Mouse (Mus musculus) fibroblast of lung, adult 2 months (primary cell): Measurements from ENCODE around the gene Gdap1l1.
"Not testable (repeated sequence)": the region's sequence is repeated elsewhere in the genome, so short reads cannot be mapped to it uniquely, and the experiment has no call there.

Source experiments
- DNase-seq: peaks from one replicate; pipeline ENCODE4 v3.0.0-alpha.2; 2011; ENCODE audit warnings: low read depth

Gdap1l1 gene

GRCm38 (mm10) chr2:163422895-163423660 lies 15.2 kb upstream of the Gdap1l1 start:
- DNase-seq: no peak

- no peak for DNase-seq
These were observed 13.7 kb upstream of the Gdap1l1 start, which contains the start of gene Oser1 for GRCm38 (mm10) chr2:163424597-163424996. Oser1 (minus strand) TSS chr2:163424697.

GRCm38 (mm10) chr2:163428346-163429011 lies 9.8 kb upstream of the Gdap1l1 start:
- no peak for DNase-seq

GRCm38 (mm10) chr2:163431289-163431688 lies 7.0 kb upstream of the Gdap1l1 start:
- DNase-seq: no peak

GRCm38 (mm10) chr2:163433971-163434370 lies 4.3 kb upstream of the Gdap1l1 start:
- no peak for DNase-seq

- no peak for DNase-seq
These were observed 476 bp upstream of the Gdap1l1 start for GRCm38 (mm10) chr2:163437800-163438199.

- no peak for DNase-seq
These were observed 559 bp downstream of the Gdap1l1 start for GRCm38 (mm10) chr2:163438619-163439451.

GRCm38 (mm10) chr2:163439488-163439887 lies 1.2 kb downstream of the Gdap1l1 start:
- no peak for DNase-seq

- no peak for DNase-seq
These were observed 5.3 kb downstream of the Gdap1l1 start for GRCm38 (mm10) chr2:163443543-163443942.

- no peak for DNase-seq
These were observed 5.7 kb downstream of the Gdap1l1 start for GRCm38 (mm10) chr2:163444017-163444416.

- no peak for DNase-seq
These were observed 9.1 kb downstream of the Gdap1l1 start for GRCm38 (mm10) chr2:163447375-163447774.

GRCm38 (mm10) chr2:163449276-163449675 lies 11.0 kb downstream of the Gdap1l1 start:
- DNase-seq: no peak

GRCm38 (mm10) chr2:163450668-163451295 lies 12.5 kb downstream of the Gdap1l1 start:
- DNase-seq: no peak

- no peak for DNase-seq
These were observed 14.5 kb downstream of the Gdap1l1 start for GRCm38 (mm10) chr2:163452738-163453137.

GRCm38 (mm10) chr2:163453378-163453777 lies 15.1 kb downstream of the Gdap1l1 start:
- DNase-seq: no peak

- no peak for DNase-seq
These were observed 20.4 kb downstream of the Gdap1l1 start for GRCm38 (mm10) chr2:163458539-163459265.

GRCm38 (mm10) chr2:163459380-163459779 lies 21.1 kb downstream of the Gdap1l1 start:
- no peak for DNase-seq

GRCm38 (mm10) chr2:163460622-163461021 lies 22.3 kb downstream of the Gdap1l1 start:
- DNase-seq: no peak

GRCm38 (mm10) chr2:163461307-163461706 lies 23.0 kb downstream of the Gdap1l1 start:
- DNase-seq: not testable (repeated sequence)

- DNase-seq: no peak
These were observed 24.1 kb downstream of the Gdap1l1 start for GRCm38 (mm10) chr2:163462386-163462785.

GRCm38 (mm10) chr2:163462801-163463200 lies 24.5 kb downstream of the Gdap1l1 start:
- DNase-seq: no peak
